Mouse (Mus musculus) liver, adult 2 months (tissue): ENCODE measurements at regions not wholly inside any gene's neighbourhood (a gene's known extent, or its start where the extent isn't known, plus 50 kb on each side); places are given as distances from the start of the nearest gene placed in this dataset.

Experiments used
- DNase-seq: peaks from one replicate; pipeline ENCODE4 v3.0.0-alpha.2; 2011; ENCODE audit warnings: low read depth, low spot score; ENCODE audit errors: extremely low read depth
- H3K27ac ChIP-seq: fragments of 200-500 bp; replicated peaks from 2 replicates; pipeline ENCODE4 v1.5.1; 2012; ENCODE audit warnings: low read depth, mild to moderate bottlenecking, control low read depth, inconsistent platforms, low read length; ENCODE audit not compliant: insufficient read depth
- H3K27me3 ChIP-seq: fragments of 200-500 bp; 2 replicates; pipeline ENCODE4 v1.6.1; 2012; ENCODE audit warnings: mild to moderate bottlenecking, moderate library complexity, low read length, inconsistent platforms; ENCODE audit not compliant: control insufficient read depth, insufficient read depth
- H3K36me3 ChIP-seq: fragments of 200-500 bp; 2 replicates; pipeline ENCODE4 v1.6.1; 2012; ENCODE audit warnings: low read length, inconsistent platforms; ENCODE audit not compliant: control insufficient read depth, insufficient read depth
- H3K4me1 ChIP-seq: fragments of 200-500 bp; 2 replicates; pipeline ENCODE4 v1.6.1; 2011; ENCODE audit warnings: low read length; ENCODE audit not compliant: control insufficient read depth, insufficient read depth
- H3K4me3 ChIP-seq: fragments of 200-500 bp; 2 replicates; pipeline ENCODE4 v1.5.1; 2011; ENCODE audit warnings: low read depth, mild to moderate bottlenecking, control low read depth, low read length, moderate library complexity; ENCODE audit not compliant: insufficient read depth
- H3K79me2 ChIP-seq: fragments of 200-500 bp; 2 replicates; pipeline ENCODE4 v1.6.1; 2012; ENCODE audit warnings: inconsistent platforms, mild to moderate bottlenecking, low read length, moderate library complexity; ENCODE audit not compliant: control insufficient read depth, insufficient read depth
- H3K9ac ChIP-seq: fragments of 200-500 bp; 2 replicates; pipeline ENCODE4 v1.6.1; 2012; ENCODE audit warnings: low read depth, mild to moderate bottlenecking, control low read depth, inconsistent platforms, low read length
- CTCF ChIP-seq: fragments of 200-500 bp; IDR thresholded peaks from 2 replicates; pipeline ENCODE4 v1.5.1; 2011; ENCODE audit warnings: low read depth, low read length, control low read depth
- POLR2A ChIP-seq: fragments of 200-500 bp; IDR thresholded peaks from 2 replicates; pipeline ENCODE4 v1.6.1; 2011; ENCODE audit warnings: low read length, control low read depth; ENCODE audit not compliant: insufficient read depth; ENCODE audit errors: extremely low read depth
- WGBS: fragments of 180-500 bp; shearing (Covaris S2); methylation state at CpG from one replicate; pipeline ENCODE4 v1.1.7; 2018; 5-methylcytosine and 5-hydroxymethylcytosine counted together

GRCm38 (mm10) chr16:50736151-50737047 is 145.4 kb upstream of the Ccdc54 start:
- Histone ChIP-seq H3K4me1 (peaks cover 2% of the 10 kb centered on the region), H3K27ac (no peak overlapping the region), H3K27me3 (no peaks in the 10 kb centered on the region), H3K4me3 (peak overlapping the region; percentile 78), H3K9ac (0 out of 2 replicates have a peak overlapping the region, but pooled peaks have one; percentile 44), H3K36me3 (no peaks in the 10 kb centered on the region), H3K79me2 (no peaks in the 10 kb centered on the region)
- TF ChIP-seq CTCF: peak; percentile 100
- no peak for TF ChIP-seq POLR2A
- WGBS: 4% methylated on average over 21 of the region's 21 CpGs
- DNase-seq: peak; percentile 84

DNA sequence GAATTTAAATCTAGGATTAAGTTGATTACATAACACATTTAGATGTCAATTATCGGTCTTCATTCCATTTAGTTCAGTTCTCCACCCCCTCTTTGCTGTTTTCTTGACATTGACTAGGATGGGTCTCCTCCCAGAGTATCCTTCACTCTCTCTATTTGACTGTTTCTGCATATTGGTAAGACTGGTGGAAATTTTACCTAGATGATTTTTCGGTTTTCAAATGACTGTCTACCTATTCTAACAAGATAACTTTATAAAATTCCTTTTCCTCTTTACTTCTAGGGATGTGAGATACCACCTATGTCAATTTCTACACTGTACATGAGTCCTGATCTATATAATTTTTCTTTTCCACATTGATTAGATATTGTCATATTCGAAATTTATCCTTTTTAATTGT is 142.4 kb upstream of the Ccdc54 start:
- Histone ChIP-seq H3K36me3 (no peaks in the 10 kb centered on the region), H3K79me2 (no peaks in the 10 kb centered on the region), H3K4me1 (peaks cover 2% of the 10 kb centered on the region), H3K4me3 (no peak overlapping the region), H3K9ac (no peak overlapping the region), H3K27me3 (no peaks in the 10 kb centered on the region), H3K27ac (no peak overlapping the region)
- 99% methylated on average over 3 of the region's 3 CpGs for WGBS
- TF ChIP-seq CTCF (no peak), POLR2A (no peak)
- no peak for DNase-seq

DNA sequence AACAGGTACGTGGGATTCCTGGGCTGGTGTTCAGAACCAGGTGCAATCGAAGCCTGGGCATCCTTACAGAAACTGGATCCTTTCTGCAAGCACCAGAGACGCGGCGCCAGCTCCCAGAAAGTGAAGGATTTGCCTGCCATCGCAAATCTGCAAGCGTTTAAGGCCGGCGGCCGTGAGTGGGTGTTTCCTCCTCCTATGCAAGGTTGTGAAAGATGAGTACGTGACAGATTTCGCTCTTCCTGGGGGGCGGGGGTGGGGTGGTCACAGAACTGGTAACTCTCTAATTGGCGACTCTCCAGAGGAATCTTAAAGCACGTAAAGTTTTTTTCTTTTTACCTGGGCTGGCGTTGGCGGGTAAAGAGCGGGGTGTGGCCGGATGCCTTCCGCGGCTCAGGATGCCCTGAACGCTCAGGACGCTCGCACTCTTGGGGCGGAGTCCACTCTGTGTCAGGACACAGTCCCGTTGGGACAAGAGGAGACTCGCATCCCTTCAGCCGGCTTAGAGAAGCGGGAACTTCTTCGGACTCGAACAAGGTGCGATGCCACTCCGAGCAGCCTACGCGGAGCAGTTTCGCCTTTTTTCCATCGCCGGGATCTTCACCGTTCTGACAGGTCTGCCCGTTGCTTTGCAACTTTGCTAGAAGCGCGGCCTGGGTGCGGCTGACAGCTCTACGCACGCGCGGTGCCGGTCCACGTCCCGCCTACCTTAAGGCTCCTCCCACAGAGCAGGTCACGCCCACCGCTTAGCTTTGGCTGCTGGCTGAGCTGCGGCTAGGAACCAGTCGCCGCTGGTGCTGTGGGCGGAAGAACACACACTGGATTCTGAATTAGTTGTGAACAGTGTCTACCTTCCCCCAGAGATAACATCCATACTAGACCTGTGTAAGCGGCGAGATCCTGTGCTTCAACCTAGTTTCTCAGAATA is 141.4 kb upstream of the Ccdc54 start:
- no peaks in the 10 kb centered on the region for H3K79me2 ChIP-seq
- peak overlapping the region; percentile 16 for H3K9ac ChIP-seq
- no peaks in the 10 kb centered on the region for H3K27me3 ChIP-seq
- TF ChIP-seq POLR2A (peak; percentile 65; the same call in 1 of the 2 replicates), CTCF (no peak)
- WGBS: 1% methylated on average over 58 of the region's 58 CpGs
- peak; percentile 82 for DNase-seq
- H3K4me1 ChIP-seq: peaks cover 2% of the 10 kb centered on the region
- no peaks in the 10 kb centered on the region for H3K36me3 ChIP-seq
- H3K27ac ChIP-seq: no peak overlapping the region
- H3K4me3 ChIP-seq: peak overlapping the region; percentile 60

DNA sequence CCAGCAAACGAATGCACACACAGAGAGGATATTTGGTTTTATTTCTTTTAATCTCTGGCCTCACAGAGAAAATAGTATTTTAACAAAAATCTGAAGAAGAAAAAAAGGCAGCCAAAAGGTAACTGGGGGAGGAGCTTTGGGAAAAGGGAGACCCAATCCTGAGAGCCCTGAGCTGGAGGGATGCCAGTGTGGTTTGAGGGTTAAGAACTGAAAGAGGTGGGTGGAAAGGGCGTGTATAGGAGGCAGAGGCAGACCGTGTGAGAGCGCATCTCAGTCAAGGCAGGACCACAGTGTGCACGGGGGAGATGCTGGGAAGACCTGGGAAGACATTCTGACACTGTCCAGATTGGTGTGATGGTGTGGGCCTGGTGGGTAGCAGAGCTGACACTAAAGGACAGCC is 138.4 kb upstream of the Ccdc54 start:
- H3K9ac ChIP-seq: no peak overlapping the region
- H3K27me3 ChIP-seq: no peaks in the 10 kb centered on the region
- H3K4me1 ChIP-seq: no peaks in the 10 kb centered on the region
- 76% methylated on average over 5 of the region's 5 CpGs for WGBS
- H3K79me2 ChIP-seq: no peaks in the 10 kb centered on the region
- no peak overlapping the region for H3K4me3 ChIP-seq
- TF ChIP-seq POLR2A (no peak), CTCF (no peak)
- no peak for DNase-seq
- H3K36me3 ChIP-seq: no peaks in the 10 kb centered on the region
- no peak overlapping the region for H3K27ac ChIP-seq

- TF ChIP-seq POLR2A (no peak), CTCF (no peak)
- 92% methylated on average over 6 of the region's 6 CpGs for WGBS
- H3K9ac ChIP-seq: no peak overlapping the region
- no peaks in the 10 kb centered on the region for H3K4me1 ChIP-seq
- H3K4me3 ChIP-seq: no peak overlapping the region
- H3K36me3 ChIP-seq: no peaks in the 10 kb centered on the region
- no peak overlapping the region for H3K27ac ChIP-seq
- H3K27me3 ChIP-seq: no peaks in the 10 kb centered on the region
- DNase-seq: no peak
- H3K79me2 ChIP-seq: no peaks in the 10 kb centered on the region
Measured at GRCm38 (mm10) chr16:50723144-50723543, 132.2 kb upstream of the Ccdc54 start.
